Mouse (Mus musculus) heart, adult 8-10 months (tissue): ENCODE results near the gene Cd80. TPM values are rescaled to one million over a fixed set of nuclear protein-coding genes. Genes with fewer than 3 reads are reported as not detected.

Source experiments
- DNase-seq: peaks from one replicate; pipeline ENCODE4 v3.0.0; 2022; ENCODE audit warnings: low spot score
- total RNA-seq, 4 experiments: library from RNA; stranded (reverse); gene quantifications; 2 replicates each; pipeline ENCODE4 v1.2.4; 2022

Gene Cd80
- total RNA-seq, 4 experiments from 2014 or later: 0.54 to 1.3 (median 0.77) TPM

GRCm38 (mm10) chr16:38521211-38521987, 66.0 kb downstream of the Cd80 start:
- no peak for DNase-seq

- peak; percentile 95 for DNase-seq
Measured at GRCm38 (mm10) chr16:38522129-38523084, 67.0 kb downstream of the Cd80 start, which contains the start of gene Timmdc1. Gene Timmdc1, minus strand, starts transcription at chr16:38522663.

- no peak for DNase-seq
Measured at GRCm38 (mm10) chr16:38526264-38526663, 70.9 kb downstream of the Cd80 start.

GRCm38 (mm10) chr16:38536544-38537146, 81.3 kb downstream of the Cd80 start:
- peak; percentile 79 for DNase-seq

GRCm38 (mm10) chr16:38538716-38539380, 83.5 kb downstream of the Cd80 start:
- no peak for DNase-seq

Other genes starting within 250 kb of the Cd80 start
- gene Nr1i2, start 160.7 kb upstream of the Cd80 start, total RNA-seq: not detected
- gene Maats1, start 113.4 kb upstream of the Cd80 start, total RNA-seq: not detected
- 100 to 1,000 TPM; 269 to 387 (median 331) TPM for gene Cox17, start 108.6 kb upstream of the Cd80 start, total RNA-seq
- gene Gm21987, start 108.5 kb upstream of the Cd80 start, total RNA-seq: not detected
- 100 to 1,000 TPM; 451 to 631 (median 553) TPM for gene Popdc2, start 93.4 kb upstream of the Cd80 start, total RNA-seq
- gene Pla1a, start 22.4 kb upstream of the Cd80 start, total RNA-seq: 10 to 100 TPM in 3 of 4 experiments, 1 to 10 TPM in 1; 5.9 to 12.0 (median 10.6) TPM
- gene Adprh, start 2.9 kb upstream of the Cd80 start, total RNA-seq: 10 to 100 TPM; 23.8 to 24.8 (median 24.0) TPM
- 10 to 100 TPM; 63.6 to 71.6 (median 66.7) TPM for gene Timmdc1, start 67.1 kb downstream of the Cd80 start, total RNA-seq
- gene Poglut1, start 94.7 kb downstream of the Cd80 start, total RNA-seq: 10 to 100 TPM; 10.7 to 12.3 (median 11.2) TPM
- gene Tmem39a, start 103.1 kb downstream of the Cd80 start, total RNA-seq: 10 to 100 TPM; 16.0 to 23.6 (median 17.4) TPM